Mouse (Mus musculus) kidney, adult 2 months (tissue): ENCODE results near the gene Spint4.

Source experiments
- CTCF ChIP-seq: fragments of 200-500 bp; conservative IDR thresholded peaks from 2 replicates; pipeline ENCODE4 v1.5.1; 2011; ENCODE audit warnings: low read depth, mild to moderate bottlenecking, control low read depth, low read length, moderate library complexity, mixed read lengths; ENCODE audit not compliant: insufficient read depth, insufficient read length
- POLR2A ChIP-seq: fragments of 200-500 bp; IDR thresholded peaks from one replicate; pipeline ENCODE4 v1.6.1; 2011; ENCODE audit warnings: low read depth, low read length, control low read depth

GRCm38 (mm10) chr2:164745843-164746479 lies 47.7 kb downstream of the Spint4 start, which contains the start of the genes Wfdc3 and Dnttip1:
- no peak for TF ChIP-seq CTCF
- peak; percentile 2 for TF ChIP-seq POLR2A
